Mouse (Mus musculus): ENCODE measurements around the gene Rnf181. TPM values are rescaled to one million over a fixed set of nuclear protein-coding genes. Genes with fewer than 3 reads are reported as not detected.

Rnf181 gene
- total RNA-seq, 2 experiments from 2014 or later: 69.9 to 71.1 TPM

DNA sequence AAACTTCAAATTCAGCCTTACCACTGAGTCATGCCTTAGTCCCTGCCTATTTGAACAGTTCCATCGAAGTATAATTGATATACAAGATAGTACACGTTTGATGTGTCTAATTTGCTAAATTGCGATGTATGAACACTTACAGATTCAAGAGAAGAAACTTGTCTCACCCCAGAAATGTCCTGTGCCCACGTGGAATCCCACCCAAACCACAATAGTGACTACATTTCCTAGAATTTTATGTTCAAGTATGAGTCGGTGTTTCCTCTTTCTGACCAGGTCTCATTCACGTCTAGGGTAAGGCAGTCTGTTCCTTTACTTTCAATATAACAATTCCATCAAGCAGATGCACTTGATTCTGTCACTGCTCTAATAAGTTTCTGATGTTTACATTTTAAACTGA lies 21.1 kb downstream of the Rnf181 start:
- DNase-seq (ENCODE audit: low spot score in 2 of 2): no peak
- intact Hi-C loops (cut with DNase I): no loop called here

DNA sequence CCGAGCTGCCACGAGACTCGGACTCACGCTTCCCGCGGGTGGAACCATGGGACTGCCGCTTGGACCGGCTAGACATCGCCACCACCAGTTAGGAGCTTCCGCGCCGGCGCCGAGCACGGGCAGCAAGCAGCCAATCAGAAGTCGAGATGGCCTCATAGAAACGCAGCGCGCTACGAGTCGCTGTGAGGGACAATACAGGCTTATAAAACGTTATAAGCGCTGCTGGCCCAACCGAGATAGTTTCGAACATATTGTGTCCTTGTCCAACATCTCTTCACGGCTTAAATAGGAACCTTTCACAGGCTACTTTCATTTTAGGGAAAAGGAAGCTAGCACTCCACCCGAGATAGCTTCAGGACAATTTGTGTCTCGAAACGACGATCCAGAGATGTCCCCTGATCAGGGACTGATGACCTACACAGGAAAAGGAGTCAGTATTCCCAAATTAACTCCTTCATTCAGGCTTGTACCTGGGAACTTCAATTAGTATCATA lies 21.6 kb downstream of the Rnf181 start, which contains the start of gene Usp39:
Gene Usp39 (minus strand): TSS at position 111 of the 494 bp plus-strand sequence.
- DNase-seq (ENCODE audit: low spot score in 2 of 2): peak; percentile 97 to 98
- intact Hi-C loops (cut with DNase I): no loop called here

DNA sequence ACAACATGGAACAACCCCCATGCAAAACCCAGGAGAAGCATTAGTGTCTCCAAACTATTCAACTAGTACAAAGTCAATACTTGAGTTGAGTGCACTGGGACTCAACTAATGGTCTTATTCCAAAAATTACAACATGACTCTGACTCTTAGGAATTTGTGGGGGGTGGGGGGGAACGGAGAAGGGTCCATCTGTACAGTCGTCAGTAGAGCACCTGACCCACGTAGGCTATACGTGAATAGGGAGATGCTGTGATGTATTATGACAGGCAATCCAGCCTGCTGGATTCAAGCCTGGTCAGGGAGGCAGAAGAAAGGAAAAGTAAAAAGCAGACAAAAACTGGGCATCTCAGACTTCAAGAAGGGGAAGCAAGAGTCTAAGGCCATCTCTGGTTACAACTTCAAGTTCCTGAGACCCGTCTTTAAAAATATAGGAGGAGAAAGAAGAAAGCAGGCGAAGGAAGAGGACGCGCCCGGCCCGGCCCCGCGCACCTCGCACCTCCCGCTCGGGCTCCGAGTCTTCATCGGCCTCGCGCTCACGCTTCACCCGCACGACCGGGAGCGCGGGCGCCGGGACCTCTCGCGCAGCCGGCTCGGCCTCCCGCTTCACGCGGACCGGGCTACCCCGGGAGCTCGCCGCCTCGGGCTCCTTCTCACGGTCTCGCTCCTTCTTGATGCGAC lies 22.2 kb downstream of the Rnf181 start:
- intact Hi-C loops (cut with DNase I): no loop called here
- no peak for DNase-seq (ENCODE audit: low spot score in 2 of 2)

DNA sequence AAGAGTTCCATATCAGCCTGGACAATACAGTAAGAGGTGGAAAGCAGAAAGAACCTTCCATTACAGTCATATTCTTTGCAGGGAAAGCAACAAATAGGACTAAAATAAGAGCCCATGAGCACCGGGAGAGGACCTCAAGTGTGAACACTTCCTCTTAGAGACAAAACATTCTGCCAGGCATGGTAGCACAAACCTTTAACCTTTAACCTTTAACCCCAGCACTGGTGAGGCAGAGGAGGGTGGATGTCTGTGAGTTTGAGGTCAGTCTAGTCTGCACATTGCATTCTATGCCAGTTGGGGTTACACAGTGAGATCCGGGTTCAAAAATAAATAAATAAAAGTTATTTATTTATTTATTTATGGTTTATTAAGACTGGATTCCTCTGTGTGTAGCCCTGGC lies 26.3 kb downstream of the Rnf181 start:
- no peak for DNase-seq (ENCODE audit: low spot score in 2 of 2)
- intact Hi-C loops (cut with DNase I): no loop called here

DNA sequence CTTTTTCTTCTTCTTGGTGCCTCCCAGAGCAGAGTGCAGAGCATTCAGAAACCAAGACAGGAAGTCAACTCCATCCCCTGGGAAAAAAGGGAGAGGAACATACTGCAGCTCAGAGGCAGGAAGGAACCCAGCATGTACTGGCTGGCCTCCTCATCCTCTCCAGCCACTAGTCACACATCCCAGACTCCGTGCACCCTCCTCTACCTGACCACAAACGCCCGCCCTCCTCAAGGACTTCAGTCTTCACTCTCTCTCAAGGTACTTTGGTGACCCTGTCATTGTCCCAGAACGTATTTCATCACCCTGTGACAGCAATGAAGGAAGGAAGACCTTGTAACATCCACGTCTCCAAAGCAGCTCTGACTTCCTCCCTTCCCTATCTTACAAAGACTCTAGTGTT lies 33.6 kb downstream of the Rnf181 start:
- no peak for DNase-seq (ENCODE audit: low spot score in 2 of 2)
- intact Hi-C loops (cut with DNase I): loop anchor here (10.0 kb wide), 1 partner anchor 448 kb away; no protein-coding TSS in a partner anchor

DNA sequence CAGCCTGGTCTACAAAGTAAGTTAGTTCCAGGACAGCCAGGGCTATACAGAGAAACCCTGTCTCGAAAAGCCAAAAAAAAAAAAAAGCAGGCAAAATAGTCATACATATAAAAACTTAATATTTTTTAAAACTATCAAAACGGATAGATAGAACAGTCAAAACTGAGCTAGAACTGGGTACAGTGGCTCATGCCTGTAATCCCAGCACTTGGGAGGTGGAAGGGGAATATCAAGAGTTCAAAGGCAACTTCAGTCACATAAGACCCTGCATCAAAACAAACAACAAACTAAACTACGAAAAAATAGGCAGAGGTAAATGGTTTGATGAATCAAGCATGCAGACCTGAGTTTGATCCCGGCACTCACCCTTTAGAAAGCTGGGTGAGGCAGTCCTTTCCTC lies 36.6 kb downstream of the Rnf181 start:
- intact Hi-C loops (cut with DNase I): loop anchor here (10.0 kb wide), 1 partner anchor 445 kb away; no protein-coding TSS in a partner anchor
- DNase-seq (ENCODE audit: low spot score in 2 of 2): no peak

DNA sequence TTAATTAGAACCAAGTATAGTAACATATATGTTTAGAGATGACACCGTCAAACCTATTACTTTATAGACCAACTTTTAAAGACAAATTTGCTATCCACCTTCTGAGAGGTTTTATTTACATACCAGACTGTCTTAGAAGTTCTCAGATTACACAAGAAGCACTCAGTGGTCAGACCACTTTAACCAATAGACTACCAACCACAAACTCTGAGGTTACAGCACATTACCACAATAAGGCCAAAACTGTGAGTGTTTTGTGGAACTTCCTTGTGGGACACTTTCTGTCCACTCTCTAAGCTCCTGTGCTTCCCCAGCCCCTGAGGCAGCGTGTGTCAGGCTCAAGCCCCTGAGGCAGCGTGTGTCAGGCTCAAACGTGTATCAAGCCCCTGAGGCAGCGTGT lies 37.7 kb downstream of the Rnf181 start:
- intact Hi-C loops (cut with DNase I): no loop called here
- DNase-seq (ENCODE audit: low spot score in 2 of 2): no peak

DNA sequence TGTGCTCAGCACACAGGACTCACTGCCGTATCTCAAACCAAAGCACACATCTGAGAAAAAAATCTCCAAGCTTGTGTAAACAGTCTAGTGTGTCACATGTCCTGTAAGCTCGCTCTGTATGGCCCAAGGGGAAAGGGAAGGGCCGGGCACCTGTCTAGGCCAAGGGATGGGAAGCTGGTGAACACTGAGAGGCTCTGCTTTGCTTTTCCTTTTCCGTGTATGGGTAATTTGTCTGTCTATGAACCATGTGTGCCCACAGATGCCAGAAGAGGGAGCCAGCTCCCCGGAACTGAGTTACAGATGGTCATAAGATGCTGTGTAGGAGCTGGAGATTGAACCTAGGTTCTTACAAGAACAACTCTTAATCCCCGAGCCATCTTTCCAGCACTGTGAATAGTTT lies 40.5 kb downstream of the Rnf181 start:
- intact Hi-C loops (cut with DNase I): no loop called here
- peak; percentile 27 to 69 for DNase-seq (ENCODE audit: low spot score in 2 of 2)

DNA sequence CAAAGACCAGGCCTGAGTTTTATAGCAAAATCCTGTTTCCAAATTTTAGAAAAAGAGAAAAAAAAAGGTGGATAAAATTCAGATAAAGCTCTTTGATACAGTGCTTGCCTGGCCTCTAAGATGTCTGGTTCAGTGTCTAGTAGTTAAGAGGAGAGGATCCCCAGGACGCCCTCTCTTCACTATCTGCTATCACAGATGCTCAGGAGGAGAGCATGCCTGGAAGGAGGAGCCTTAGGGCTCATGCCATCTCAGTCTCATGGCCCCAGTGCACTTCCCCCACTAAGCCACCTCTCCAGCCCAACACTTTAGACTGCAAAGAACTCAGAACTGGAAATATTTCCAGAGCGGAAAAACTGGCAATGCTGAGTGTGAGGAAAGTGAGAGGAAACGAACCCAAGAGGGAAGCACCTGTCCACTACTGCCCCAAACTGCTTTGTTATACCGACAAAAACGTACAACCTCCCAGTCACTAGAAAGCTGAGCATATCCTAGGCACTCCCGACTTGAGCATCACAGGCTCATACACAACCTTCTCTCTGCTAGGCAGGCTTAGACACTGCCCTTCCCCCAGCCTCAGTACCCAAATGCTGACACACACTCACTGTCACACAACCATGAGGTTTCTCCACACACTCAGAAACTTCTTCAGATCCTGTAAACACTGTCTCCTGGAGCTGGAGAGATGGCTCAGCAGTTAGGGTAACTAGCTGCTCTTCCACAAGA lies 42.8 kb downstream of the Rnf181 start:
- intact Hi-C loops (cut with DNase I): no loop called here
- no peak for DNase-seq (ENCODE audit: low spot score in 2 of 2)

DNA sequence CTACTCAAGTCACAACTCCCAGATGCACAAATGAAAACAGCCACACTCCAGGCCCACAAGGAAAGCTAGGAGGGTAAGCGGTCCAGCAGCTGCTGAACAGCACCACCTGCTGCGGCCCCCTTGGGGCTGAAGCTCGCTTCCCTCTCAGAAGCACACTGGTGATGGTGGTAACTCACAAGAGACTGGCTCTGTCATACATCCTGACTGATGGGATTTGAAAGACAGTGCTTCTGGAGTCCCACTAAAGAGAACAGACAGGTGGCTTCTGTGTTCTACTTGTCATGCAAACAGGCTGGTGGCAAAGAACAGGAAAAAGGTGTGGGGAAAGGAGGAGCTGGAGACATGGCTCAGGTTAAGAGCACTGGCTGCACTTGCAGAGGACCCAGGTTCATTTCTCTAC lies 43.8 kb downstream of the Rnf181 start:
- DNase-seq (ENCODE audit: low spot score in 2 of 2): no peak
- intact Hi-C loops (cut with DNase I): no loop called here

DNA sequence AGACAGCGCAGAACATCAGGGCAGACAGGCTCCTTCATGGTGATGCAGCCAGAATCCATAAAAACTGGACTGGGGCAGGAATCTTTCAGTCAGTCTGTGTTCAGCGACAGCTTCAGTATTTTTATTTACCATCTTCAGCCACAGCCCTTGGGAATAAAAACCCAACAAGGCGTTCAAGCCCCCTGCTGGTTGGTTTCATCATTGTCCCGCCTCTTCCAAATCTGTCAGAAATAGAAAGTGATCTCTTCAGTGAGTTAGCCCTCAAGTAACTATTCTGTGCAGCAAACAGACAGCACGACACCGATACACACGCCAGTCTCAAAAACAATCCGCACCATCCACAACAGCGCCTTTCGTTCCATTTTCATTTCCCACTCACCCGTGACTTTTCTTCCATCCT lies 47.7 kb downstream of the Rnf181 start:
- intact Hi-C loops (cut with DNase I): no loop called here

DNA sequence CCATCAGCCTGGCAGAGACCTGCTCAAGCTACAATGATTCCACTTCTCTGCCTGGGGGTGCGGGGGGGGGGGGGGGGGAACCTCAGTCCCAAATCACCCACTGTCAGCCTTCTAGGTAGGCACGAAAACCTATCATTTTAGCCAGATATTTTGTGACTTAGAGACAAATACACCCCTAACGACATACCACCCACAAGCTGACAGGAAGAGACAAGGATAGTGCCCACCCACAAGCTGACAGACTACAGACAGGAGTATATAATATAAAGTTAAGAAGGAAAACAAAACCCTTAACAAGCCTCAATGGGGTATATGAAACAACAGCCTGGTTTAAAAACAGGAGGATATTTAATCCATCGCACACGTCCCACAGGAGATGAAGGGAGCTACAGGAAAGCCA lies 48.3 kb downstream of the Rnf181 start:
- intact Hi-C loops (cut with DNase I): no loop called here
- peak in 1 of 2 experiments; percentile 53 for DNase-seq (ENCODE audit: low spot score in 2 of 2)

More for the DNA sequence above, 47.7 kb downstream of the Rnf181 start:
- peak; percentile 60 to 66 for DNase-seq (ENCODE audit: low spot score in 2 of 2)

DNA sequence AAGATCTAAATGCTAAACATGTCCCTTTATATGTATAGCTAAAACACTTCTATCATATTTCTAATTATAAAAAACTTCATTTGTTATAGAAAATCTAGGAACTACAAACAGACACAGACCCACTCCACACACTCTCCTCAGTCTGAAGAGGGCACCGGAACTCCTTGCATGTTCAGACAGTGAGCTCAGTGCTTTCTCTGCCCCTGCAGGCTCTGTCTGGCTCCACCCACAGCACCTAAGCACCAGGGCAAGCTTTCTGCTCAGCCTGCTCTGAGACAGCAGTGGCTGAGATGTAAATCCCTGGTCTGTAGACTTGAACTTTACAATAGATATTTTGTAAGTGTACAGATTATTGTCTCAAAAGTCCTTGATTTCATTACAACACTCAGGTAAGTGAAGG lies 50.7 kb downstream of the Rnf181 start:
- no peak for DNase-seq (ENCODE audit: low spot score in 2 of 2)
- intact Hi-C loops (cut with DNase I): no loop called here

DNA sequence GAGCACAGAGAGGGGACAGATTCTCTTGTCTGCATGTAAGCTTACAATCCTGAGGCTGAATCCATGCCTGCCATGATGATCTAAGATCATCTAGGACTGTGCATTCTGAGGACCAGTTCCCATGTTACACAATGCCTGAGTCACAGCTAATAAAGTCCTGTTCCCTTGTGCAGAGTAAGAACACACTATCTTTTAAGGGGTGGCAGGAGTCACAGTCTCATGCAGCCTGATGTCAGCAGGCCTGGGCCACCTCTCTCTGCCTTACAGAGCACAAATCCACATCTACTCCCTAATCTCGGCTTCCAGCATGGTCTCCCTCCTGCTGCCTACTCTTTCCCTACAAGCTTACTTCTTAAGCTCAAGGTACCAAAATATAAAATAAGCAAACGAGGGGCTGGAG lies 51.4 kb downstream of the Rnf181 start:
- intact Hi-C loops (cut with DNase I): no loop called here
- no peak for DNase-seq (ENCODE audit: low spot score in 2 of 2)

DNA sequence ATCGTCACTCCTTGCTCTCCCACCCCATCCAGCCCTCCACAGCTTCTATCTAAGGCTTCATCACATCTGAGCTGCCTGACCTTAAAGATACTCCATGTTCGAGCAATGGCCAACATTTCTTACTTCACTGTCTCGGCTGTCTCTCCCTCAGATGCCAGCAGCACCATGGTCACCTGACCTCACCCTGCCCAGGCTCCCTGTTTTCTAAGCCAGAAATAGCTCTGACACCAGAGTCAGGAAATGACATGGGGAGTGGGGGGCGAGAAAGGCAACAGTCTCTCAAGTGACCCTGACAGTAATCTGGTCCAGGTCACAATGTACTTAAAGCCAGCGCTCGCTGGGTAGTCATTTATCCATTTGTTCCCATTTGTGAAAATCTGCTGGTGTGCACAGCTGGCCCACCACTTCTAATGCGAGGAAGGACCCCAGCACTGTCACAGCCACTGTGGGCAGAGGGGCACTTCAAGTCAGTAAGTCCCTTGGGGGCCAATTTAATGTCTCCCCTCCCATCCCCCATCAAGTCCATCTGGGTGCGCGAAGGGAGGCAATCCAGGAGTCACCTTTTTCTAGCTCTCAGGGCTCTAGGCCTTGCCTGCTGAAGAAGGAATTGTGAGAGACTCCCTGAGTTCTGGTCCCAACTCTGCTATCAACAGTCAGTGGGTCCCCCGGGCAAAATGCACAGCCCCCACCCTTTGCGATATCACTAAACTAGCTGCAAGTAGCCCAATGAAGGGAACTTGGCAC lies 53.5 kb downstream of the Rnf181 start:
- intact Hi-C loops (cut with DNase I): no loop called here
- DNase-seq (ENCODE audit: low spot score in 2 of 2): no peak

DNA sequence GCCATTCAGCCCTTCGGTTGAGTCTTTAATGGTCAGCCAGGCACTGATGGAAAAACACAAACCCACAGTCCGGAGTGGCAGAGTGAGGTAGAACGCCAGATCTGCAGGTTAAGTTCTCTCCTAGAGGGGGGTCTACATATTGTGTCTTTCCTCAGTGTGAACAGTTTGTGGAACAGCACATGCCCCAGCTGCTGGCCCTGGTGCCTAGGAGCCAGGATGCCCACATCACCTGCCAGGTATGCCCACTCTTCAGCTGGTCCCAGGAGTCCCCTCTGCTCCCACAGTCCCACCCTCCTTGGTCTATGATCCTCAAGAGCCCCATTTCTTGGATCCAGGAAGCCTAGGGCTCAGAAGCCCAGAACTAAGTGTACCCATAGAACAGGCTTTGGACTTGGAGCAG lies 54.6 kb downstream of the Rnf181 start:
- no peak for DNase-seq (ENCODE audit: low spot score in 2 of 2)
- intact Hi-C loops (cut with DNase I): no loop called here
